Mouse (Mus musculus) olfactory bulb, adult 2 months (tissue): ENCODE measurements around the gene Tmem145.

Experiments used
- CTCF ChIP-seq: fragments of 200-500 bp; IDR thresholded peaks from 2 replicates; pipeline ENCODE4 v1.5.1; 2012; ENCODE audit warnings: low read depth, mild to moderate bottlenecking, low read length, moderate library complexity; ENCODE audit not compliant: insufficient read depth
- POLR2A ChIP-seq: fragments of 200-500 bp; IDR thresholded peaks from 2 replicates; pipeline ENCODE4 v1.6.1; 2012; ENCODE audit warnings: mild to moderate bottlenecking, low read depth, low read length, moderate library complexity; ENCODE audit not compliant: insufficient read depth

DNA sequence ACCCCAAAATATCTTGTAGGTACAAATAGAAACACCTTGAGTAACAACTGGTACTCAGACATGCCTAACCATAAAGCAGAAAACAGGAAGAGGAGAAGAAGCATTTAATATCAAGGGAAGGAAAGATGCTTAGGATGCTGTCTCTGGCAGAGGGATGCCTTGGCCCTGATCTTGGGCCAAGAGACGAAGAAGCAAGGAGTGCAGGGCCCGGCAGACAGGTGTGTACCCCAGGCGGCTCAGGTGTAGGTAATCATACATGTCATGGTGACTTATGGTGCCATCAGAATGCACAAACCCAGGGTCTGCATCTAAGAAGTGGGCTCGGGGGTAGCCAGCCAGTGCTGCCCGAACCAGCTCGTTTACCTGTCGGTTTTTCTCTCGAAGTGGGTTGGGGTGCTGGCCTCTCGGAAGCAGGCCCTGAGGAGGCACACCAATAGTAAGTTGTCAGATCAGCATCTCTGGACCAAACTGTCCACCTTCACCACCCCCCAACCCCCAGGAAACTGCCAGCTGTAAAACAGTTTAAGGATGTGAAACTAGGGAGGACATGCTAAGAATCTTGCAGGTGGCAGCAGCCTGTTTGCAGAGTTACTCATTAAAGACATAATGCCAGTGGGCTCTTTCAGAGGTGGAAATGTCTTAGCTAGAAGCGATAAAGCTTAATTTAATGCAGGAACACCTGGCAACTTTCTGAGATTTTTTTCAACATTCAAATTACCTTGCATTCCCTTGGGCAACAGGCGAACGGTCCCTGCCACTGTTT, 10.8 kb upstream of the Tmem145 start:
- TF ChIP-seq POLR2A (no peak), CTCF (no peak)
